Mouse (Mus musculus) telencephalon, adult 2 months (tissue): ENCODE results near the gene Cyp2d26.

Source experiments
- DNase-seq: peaks from one replicate; pipeline ENCODE4 v3.0.0-alpha.2; 2011; ENCODE audit warnings: low read depth, low spot score

Cyp2d26 gene

DNA sequence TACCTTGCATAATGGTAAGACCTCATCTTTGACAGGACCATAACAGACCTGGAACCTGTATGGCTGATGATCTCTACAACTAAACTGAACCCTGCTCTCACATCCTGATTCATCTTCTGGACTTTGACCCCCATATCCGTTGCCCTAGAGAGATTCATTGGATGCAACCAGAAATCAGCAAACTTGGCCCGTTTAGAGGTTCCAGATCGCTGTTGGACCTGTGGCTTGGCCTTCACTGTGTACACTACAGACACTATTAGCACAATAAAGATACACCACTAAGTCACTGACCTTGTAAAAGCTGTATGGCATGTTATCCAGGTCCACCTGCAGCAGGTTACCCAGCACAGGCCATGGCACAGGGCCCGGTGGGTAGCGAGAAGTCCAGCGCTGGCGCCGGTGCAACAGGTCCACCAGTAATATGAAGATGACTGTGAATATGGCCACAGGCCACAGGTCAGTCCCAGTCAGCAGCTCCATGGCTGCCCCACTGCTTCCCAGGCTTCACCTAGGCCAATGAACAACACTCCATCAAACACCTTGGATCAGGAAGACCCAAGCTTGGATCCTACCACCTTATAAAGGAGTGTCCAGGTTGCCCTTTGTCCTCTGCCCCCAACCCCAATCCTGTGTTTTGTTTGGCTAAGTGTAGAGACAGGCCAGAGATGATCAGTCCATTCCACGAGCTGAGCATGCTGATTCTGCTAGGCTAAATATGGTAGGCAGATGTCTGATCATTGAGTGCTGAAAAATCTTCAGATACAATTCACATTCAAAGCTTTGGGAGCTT is 30.3 kb downstream of the Cyp2d26 start, which contains the start of gene Cyp2d40:
Cyp2d40 (minus strand) TSS at position 553 of the 790 bp plus-strand sequence.
- DNase-seq = no peak

- no peak for DNase-seq
Observed at GRCm38 (mm10) chr15:82748141-82748540, 46.0 kb downstream of the Cyp2d26 start.

- DNase-seq = no peak
Observed at GRCm38 (mm10) chr15:82747516-82747915, 46.6 kb downstream of the Cyp2d26 start.
